Mouse (Mus musculus): ENCODE measurements at regions not wholly inside any gene's neighbourhood (a gene's known extent, or its start where the extent isn't known, plus 50 kb on each side); places are given as distances from the start of the nearest gene placed in this dataset.

DNA sequence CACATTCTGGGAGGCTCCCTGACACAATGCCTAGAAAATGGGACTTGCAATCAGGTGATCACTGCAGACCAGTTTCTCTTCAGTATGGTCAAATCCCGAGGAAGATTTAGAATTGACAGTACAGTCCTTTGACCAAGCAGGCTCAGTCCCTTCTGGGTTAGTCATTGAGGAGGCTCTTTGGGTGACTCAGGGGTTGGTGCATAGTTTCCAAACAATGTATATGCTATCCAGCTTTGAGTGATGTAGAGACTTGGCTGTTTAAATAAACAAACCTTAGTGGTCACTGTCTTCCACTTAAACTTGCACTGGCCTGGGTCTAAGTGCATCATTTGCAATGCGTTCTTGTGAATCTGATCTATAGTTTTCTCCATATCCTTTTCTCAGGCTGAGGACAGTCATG is 144.0 kb upstream of the Ptbp2 start:
- TF ChIP-seq CTCF (IDR thresholded peaks at IDR 0.05) (no peak), EP300 (IDR thresholded peaks at IDR 0.05) (no peak)

Data from lung, postnatal 0 days (tissue).